Mouse (Mus musculus) layer of hippocampus, postnatal 36 days (tissue): Measurements from ENCODE around the gene Krtap29-1. TPM values are rescaled to one million over a fixed set of nuclear protein-coding genes. Genes with fewer than 3 reads are reported as not detected.

Experiments
- DNase-seq, 2 experiments: peaks; one replicate each; pipeline ENCODE4 v3.0.0; 2022
- total RNA-seq, 2 experiments: library from RNA; stranded (reverse); gene quantifications; 2 replicates each; pipeline ENCODE4 v1.2.3; 2021

Gene Krtap29-1
- total RNA-seq, 2 experiments from 2014 or later: not detected

- DNase-seq: no peak
Measured at GRCm38 (mm10) chr11:99937751-99938264, 41.0 kb downstream of the Krtap29-1 start.

- DNase-seq: no peak
Measured at GRCm38 (mm10) chr11:99935991-99936390, 42.9 kb downstream of the Krtap29-1 start, which contains the start of gene Krtap31-2. TSS of gene Krtap31-2 (plus strand) at chr11:99936291.

Other genes starting within 250 kb of the Krtap29-1 start
- gene Gm14180, start 244.8 kb downstream of the Krtap29-1 start, total RNA-seq: not detected
- not detected for gene Gm11595, start 206.1 kb downstream of the Krtap29-1 start, total RNA-seq
- gene Krtap4-8, start 198.3 kb downstream of the Krtap29-1 start, total RNA-seq: not detected
- not detected for gene Krtap4-9, start 193.9 kb downstream of the Krtap29-1 start, total RNA-seq
- not detected for gene Gm11596, start 185.6 kb downstream of the Krtap29-1 start, total RNA-seq
- not detected for gene Gm11569, start 180.1 kb downstream of the Krtap29-1 start, total RNA-seq
- not detected for gene Gm11554, start 174.6 kb downstream of the Krtap29-1 start, total RNA-seq
- not detected for gene Krtap4-13, start 169.2 kb downstream of the Krtap29-1 start, total RNA-seq
- gene Gm11564, start 163.4 kb downstream of the Krtap29-1 start, total RNA-seq: not detected
- not detected for gene 2300003K06Rik, start 141.0 kb downstream of the Krtap29-1 start, total RNA-seq
- gene Krtap4-16, start 127.4 kb downstream of the Krtap29-1 start, total RNA-seq: not detected
- gene Gm11568, start 121.1 kb downstream of the Krtap29-1 start, total RNA-seq: not detected
- gene Gm11559, start 114.6 kb downstream of the Krtap29-1 start, total RNA-seq: not detected
- not detected for gene Krtap9-1, start 105.7 kb downstream of the Krtap29-1 start, total RNA-seq
- gene Gm11567, start 99.9 kb downstream of the Krtap29-1 start, total RNA-seq: not detected
- not detected for gene Krtap31-1, start 71.1 kb downstream of the Krtap29-1 start, total RNA-seq
- gene Gm11565, start 64.3 kb downstream of the Krtap29-1 start, total RNA-seq: not detected
- not detected for gene Krtap31-2, start 42.8 kb downstream of the Krtap29-1 start, total RNA-seq
- gene Krtap9-5, start 30.6 kb downstream of the Krtap29-1 start, total RNA-seq: not detected
- gene Krtap16-1, start 7.5 kb upstream of the Krtap29-1 start, total RNA-seq: not detected
- gene Krtap17-1, start 14.9 kb upstream of the Krtap29-1 start, total RNA-seq: not detected
- not detected for gene Krt33a, start 37.2 kb upstream of the Krtap29-1 start, total RNA-seq
- not detected for gene Krt33b, start 50.8 kb upstream of the Krtap29-1 start, total RNA-seq
- not detected for gene Krt34, start 62.5 kb upstream of the Krtap29-1 start, total RNA-seq
- gene Krt31, start 71.5 kb upstream of the Krtap29-1 start, total RNA-seq: not detected
- gene Krt32, start 109.2 kb upstream of the Krtap29-1 start, total RNA-seq: not detected
- gene Krt35, start 117.2 kb upstream of the Krtap29-1 start, total RNA-seq: not detected
- not detected for gene Krt36, start 126.6 kb upstream of the Krtap29-1 start, total RNA-seq
- gene Krt13, start 142.5 kb upstream of the Krtap29-1 start, total RNA-seq: not detected
- under 1 TPM; 0.23 to 0.40 TPM for gene Krt15, start 156.9 kb upstream of the Krtap29-1 start, total RNA-seq
- under 1 TPM; 0.23 to 0.52 TPM for gene Krt19, start 169.6 kb upstream of the Krtap29-1 start, total RNA-seq
- 1 to 10 TPM; 2.5 to 2.7 TPM for gene Krt9, start 214.2 kb upstream of the Krtap29-1 start, total RNA-seq
- gene Krt14, start 228.5 kb upstream of the Krtap29-1 start, total RNA-seq: not detected